Mouse (Mus musculus) erythroblast, embryonic 14.5 days (primary cell): ENCODE measurements around the gene Ppm1a.

Experiments used
- GATA1 ChIP-seq: IDR thresholded peaks from 2 replicates; pipeline ENCODE4 v1.6.1; 2012; ENCODE audit warnings: low read length, inconsistent platforms, mixed read lengths
- TAL1 ChIP-seq: IDR thresholded peaks from 3 replicates; pipeline ENCODE4 v1.6.1; 2012; ENCODE audit warnings: low read length, inconsistent platforms, mixed read lengths

DNA sequence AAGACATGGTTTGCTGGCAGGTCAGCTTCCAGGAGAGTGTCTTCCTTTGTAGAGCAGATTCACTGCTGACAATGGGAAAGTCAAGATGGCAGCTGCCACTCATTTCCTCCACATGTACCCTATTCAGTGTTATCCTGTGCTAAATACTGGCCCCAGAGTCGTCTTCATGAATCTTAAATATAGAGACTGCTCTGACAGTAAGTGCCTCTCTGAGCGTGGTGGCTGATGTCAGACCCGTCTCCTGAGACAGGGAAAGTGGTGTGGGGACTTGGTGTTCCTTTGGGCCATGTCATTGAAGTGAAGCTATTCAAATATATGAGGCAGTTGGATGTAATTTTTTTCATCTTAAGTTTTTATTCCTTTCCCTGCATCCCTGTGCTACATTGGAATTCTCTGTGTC is 14.5 kb downstream of the Ppm1a start:
- TF ChIP-seq TAL1 (no peak), GATA1 (no peak)
